Mouse (Mus musculus): ENCODE measurements around the gene Tmem125. TPM values are rescaled to one million over a fixed set of nuclear protein-coding genes. Genes with fewer than 3 reads are reported as not detected.

Gene Tmem125
- 0.42 TPM for polyA plus RNA-seq (2021)

- ATAC-seq: peak; percentile 38
- in situ Hi-C loops (cut with MboI; ENCODE audit: low pct_unique_long_range_greater_than_20kb): no loop called here
- ChIA-PET CTCF (interaction anchor here (1.3 kb wide), 1 partner anchor 18 kb away, joined by 3 read pairs; no protein-coding TSS in a partner anchor), POLR2A (interaction anchor here (0.9 kb wide), 1 partner anchor 130 kb away, joined by 3 read pairs; no protein-coding TSS in a partner anchor)
- no peak for TF ChIP-seq CTCF (IDR thresholded peaks at IDR 0.05)
- DNase-seq (ENCODE audit: low read depth, low spot score): no peak
- no peaks in the 10 kb centered on the region for H3K27me3 ChIP-seq
Measured at GRCm38 (mm10) chr4:118543592-118544260, at the start of gene Tmem125. Gene Tmem125, minus strand, starts transcription at chr4:118544044.

- TF ChIP-seq CTCF (IDR thresholded peaks at IDR 0.05): no peak
- in situ Hi-C loops (cut with MboI; ENCODE audit: low pct_unique_long_range_greater_than_20kb): no loop called here
- ATAC-seq: no peak
- H3K27me3 ChIP-seq: peaks cover 5% of the 10 kb centered on the region
- ChIA-PET POLR2A (no interaction called here), CTCF (no interaction called here)
- no peak for DNase-seq (ENCODE audit: low read depth, low spot score)
Measured at GRCm38 (mm10) chr4:118589733-118590130, 45.9 kb upstream of the Tmem125 start.

- no peak for DNase-seq (ENCODE audit: low read depth, low spot score)
- CTCF ChIA-PET: no interaction called here
- in situ Hi-C loops (cut with MboI; ENCODE audit: low pct_unique_long_range_greater_than_20kb): no loop called here
- ATAC-seq: no peak
- POLR2A ChIA-PET: no interaction called here
- peaks cover 5% of the 10 kb centered on the region for H3K27me3 ChIP-seq
- no peak for TF ChIP-seq CTCF (IDR thresholded peaks at IDR 0.05)
Measured at GRCm38 (mm10) chr4:118589053-118589732, 45.3 kb upstream of the Tmem125 start.

- no peak for TF ChIP-seq CTCF (IDR thresholded peaks at IDR 0.05)
- in situ Hi-C loops (cut with MboI; ENCODE audit: low pct_unique_long_range_greater_than_20kb): no loop called here
- ATAC-seq (no peak), DNase-seq (ENCODE audit: low read depth, low spot score) (no peak)
- CTCF ChIA-PET: no interaction called here
- POLR2A ChIA-PET: no interaction called here
- peaks cover 13% of the 10 kb centered on the region for H3K27me3 ChIP-seq
Measured at GRCm38 (mm10) chr4:118582629-118583028, 38.8 kb upstream of the Tmem125 start.

- ChIA-PET POLR2A (no interaction called here), CTCF (interaction anchor here (0.9 kb wide), 1 partner anchor 15 kb away, joined by 3 read pairs; no protein-coding TSS in a partner anchor)
- ATAC-seq (no peak), DNase-seq (ENCODE audit: low read depth, low spot score) (no peak)
- in situ Hi-C loops (cut with MboI; ENCODE audit: low pct_unique_long_range_greater_than_20kb): no loop called here
- no peak for TF ChIP-seq CTCF (IDR thresholded peaks at IDR 0.05)
- peaks cover 13% of the 10 kb centered on the region for H3K27me3 ChIP-seq
Measured at GRCm38 (mm10) chr4:118581508-118581907, 37.7 kb upstream of the Tmem125 start.

GRCm38 (mm10) chr4:118579313-118579712 is 35.5 kb upstream of the Tmem125 start:
- in situ Hi-C loops (cut with MboI; ENCODE audit: low pct_unique_long_range_greater_than_20kb): no loop called here
- ChIA-PET POLR2A (no interaction called here), CTCF (no interaction called here)
- no peak for DNase-seq (ENCODE audit: low read depth, low spot score)
- ATAC-seq: no peak
- peaks cover 13% of the 10 kb centered on the region for H3K27me3 ChIP-seq
- TF ChIP-seq CTCF (IDR thresholded peaks at IDR 0.05): peak; percentile 60

GRCm38 (mm10) chr4:118576097-118576496 is 32.3 kb upstream of the Tmem125 start:
- ChIA-PET CTCF (interaction anchor here (0.8 to 1.3 kb wide), 4 partner anchors 9 to 154 kb away, joined by 3 to 4 read pairs (median 4); no protein-coding TSS in a partner anchor), POLR2A (no interaction called here)
- ATAC-seq: no peak
- TF ChIP-seq CTCF (IDR thresholded peaks at IDR 0.05): peak; percentile 82
- peak; percentile 20 for DNase-seq (ENCODE audit: low read depth, low spot score)
- in situ Hi-C loops (cut with MboI; ENCODE audit: low pct_unique_long_range_greater_than_20kb): no loop called here
- peaks cover 16% of the 10 kb centered on the region for H3K27me3 ChIP-seq

GRCm38 (mm10) chr4:118571441-118571840 is 27.6 kb upstream of the Tmem125 start:
- CTCF ChIA-PET: interaction anchor here (1.1 kb wide), 1 partner anchor 148 kb away, joined by 3 read pairs; no protein-coding TSS in a partner anchor
- POLR2A ChIA-PET: no interaction called here
- in situ Hi-C loops (cut with MboI; ENCODE audit: low pct_unique_long_range_greater_than_20kb): no loop called here

GRCm38 (mm10) chr4:118569320-118569719 is 25.5 kb upstream of the Tmem125 start:
- ChIA-PET CTCF (no interaction called here), POLR2A (no interaction called here)
- DNase-seq (ENCODE audit: low read depth, low spot score): no peak
- no peak for TF ChIP-seq CTCF (IDR thresholded peaks at IDR 0.05)
- peaks cover 14% of the 10 kb centered on the region for H3K27me3 ChIP-seq
- no peak for ATAC-seq
- in situ Hi-C loops (cut with MboI; ENCODE audit: low pct_unique_long_range_greater_than_20kb): loop anchor here (5.0 to 10.0 kb wide), 2 partner anchors 162 to 365 kb away; partner anchors contain the start of genes Med8 and Szt2

More at GRCm38 (mm10) chr4:118571441-118571840, 27.6 kb upstream of the Tmem125 start:
- ATAC-seq (no peak), DNase-seq (ENCODE audit: low read depth, low spot score) (no peak)
- peaks cover 14% of the 10 kb centered on the region for H3K27me3 ChIP-seq
- no peak for TF ChIP-seq CTCF (IDR thresholded peaks at IDR 0.05)

GRCm38 (mm10) chr4:118568709-118569108 is 24.9 kb upstream of the Tmem125 start:
- ATAC-seq: no peak
- in situ Hi-C loops (cut with MboI; ENCODE audit: low pct_unique_long_range_greater_than_20kb): loop anchor here (5.0 to 10.0 kb wide), 2 partner anchors 161 to 364 kb away; partner anchors contain the start of genes Med8 and Szt2

More at GRCm38 (mm10) chr4:118568709-118569108, 24.9 kb upstream of the Tmem125 start:
- TF ChIP-seq CTCF (IDR thresholded peaks at IDR 0.05): no peak
- no peak for DNase-seq (ENCODE audit: low read depth, low spot score)
- ChIA-PET POLR2A (no interaction called here), CTCF (no interaction called here)
- H3K27me3 ChIP-seq: peaks cover 14% of the 10 kb centered on the region
